Mouse (Mus musculus) lung, adult 2 months (tissue): Measurements from ENCODE around the gene Gm42674.

Experiments
- CTCF ChIP-seq: fragments of 200-500 bp; IDR thresholded peaks from 2 replicates; pipeline ENCODE4 v1.5.1; 2011; ENCODE audit warnings: mild to moderate bottlenecking, low read length, control low read depth; ENCODE audit not compliant: insufficient read depth
- POLR2A ChIP-seq: fragments of 200-500 bp; IDR thresholded peaks from 2 replicates; pipeline ENCODE4 v1.6.1; 2011; ENCODE audit warnings: low read depth, mild to moderate bottlenecking, control low read depth, low read length, borderline replicate concordance; ENCODE audit errors: extremely low read depth

- TF ChIP-seq POLR2A: no peak
- TF ChIP-seq CTCF: no peak
Measured at GRCm38 (mm10) chr3:90649832-90650231, 48.1 kb downstream of the Gm42674 start.
